Mouse (Mus musculus): ENCODE results near the gene Mex3b. TPM values are rescaled to one million over a fixed set of nuclear protein-coding genes. Genes with fewer than 3 reads are reported as not detected.

Gene Mex3b
- polyA plus RNA-seq, 1 experiment from 2014 or later: 25.0 TPM

- H3K27me3 ChIP-seq (ENCODE audit: control insufficient read depth, insufficient read depth, low read depth, low read length): no peaks in the 10 kb centered on the region
- peaks cover 4% of the 10 kb centered on the region; the same call in 1 of the 2 replicates for H3K36me3 ChIP-seq (ENCODE audit: control insufficient read depth, insufficient read depth, low read length)
- peak overlapping the region; percentile 95 for H3K9ac ChIP-seq (ENCODE audit: low read depth, low read length)
- H3K4me2 ChIP-seq (ENCODE audit: low read length): peak overlapping the region; percentile 67
- H3K4me1 ChIP-seq (ENCODE audit: control insufficient read depth, insufficient read depth, low read length): peaks cover 19% of the 10 kb centered on the region
- peak overlapping the region; percentile 62 for H3K4me3 ChIP-seq (ENCODE audit: low read depth, low read length)
- ATAC-seq: no peak
- 17% methylated on average over 8 of the region's 8 CpGs for WGBS
- H3K27ac ChIP-seq (ENCODE audit: low read length): peak overlapping the region; percentile 99
- H3K9me3 ChIP-seq (replicated peaks; ENCODE audit: control insufficient read depth, low read length, poor library complexity, severe bottlenecking): no peaks in the 10 kb centered on the region
Observed at GRCm38 (mm10) chr7:82864260-82864990, 2.7 kb upstream of the Mex3b start.

DNA sequence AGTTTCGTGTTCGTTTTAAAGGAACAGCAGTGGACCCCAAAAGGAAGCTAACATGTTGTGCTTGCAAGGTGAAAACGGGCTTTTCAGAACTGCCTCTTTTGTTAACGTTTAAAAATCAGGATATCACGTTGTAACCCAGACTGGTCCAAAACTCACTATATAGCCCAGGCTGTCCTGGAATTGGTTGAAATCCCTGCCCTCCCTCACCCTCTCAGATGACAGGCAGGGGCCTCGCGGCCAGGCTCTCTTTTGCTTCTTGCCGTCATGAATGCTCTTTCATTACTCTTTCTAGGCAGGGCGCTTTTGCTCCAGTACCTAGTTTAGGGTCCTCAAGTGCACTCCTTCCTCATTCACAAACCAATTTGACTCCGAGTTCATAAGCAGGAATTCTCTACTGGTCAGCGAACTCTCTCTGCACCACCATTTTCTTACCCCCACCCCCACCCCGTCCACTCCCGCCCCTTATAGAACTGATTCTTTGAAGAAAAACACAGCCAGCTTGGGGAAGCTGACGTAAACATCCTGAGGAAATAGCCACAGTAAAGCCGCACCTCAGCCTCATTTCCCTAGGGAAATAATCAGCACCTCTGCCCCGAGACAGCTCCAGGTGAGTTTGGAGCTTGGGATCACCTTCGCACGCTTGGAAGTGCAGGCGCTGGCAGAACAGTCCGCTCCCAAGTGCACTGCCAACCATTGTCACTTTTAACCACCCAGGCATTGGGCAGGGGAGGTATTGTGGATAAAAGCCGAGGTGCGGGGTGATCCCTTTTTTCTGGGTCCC, 2.0 kb upstream of the Mex3b start:
- H3K4me3 ChIP-seq (ENCODE audit: low read depth, low read length): peak overlapping the region; percentile 62
- no peaks in the 10 kb centered on the region for H3K27me3 ChIP-seq (ENCODE audit: control insufficient read depth, insufficient read depth, low read depth, low read length)
- no peak for ATAC-seq
- no peaks in the 10 kb centered on the region for H3K9me3 ChIP-seq (replicated peaks; ENCODE audit: control insufficient read depth, low read length, poor library complexity, severe bottlenecking)
- WGBS: 1% methylated on average over 22 of the region's 22 CpGs
- peaks cover 19% of the 10 kb centered on the region for H3K4me1 ChIP-seq (ENCODE audit: control insufficient read depth, insufficient read depth, low read length)
- peak overlapping the region; percentile 95 for H3K9ac ChIP-seq (ENCODE audit: low read depth, low read length)
- H3K27ac ChIP-seq (ENCODE audit: low read length): peak overlapping the region; percentile 99
- peaks cover 11% of the 10 kb centered on the region; the same call in 1 of the 2 replicates for H3K36me3 ChIP-seq (ENCODE audit: control insufficient read depth, insufficient read depth, low read length)
- H3K4me2 ChIP-seq (ENCODE audit: low read length): peak overlapping the region; percentile 67

DNA sequence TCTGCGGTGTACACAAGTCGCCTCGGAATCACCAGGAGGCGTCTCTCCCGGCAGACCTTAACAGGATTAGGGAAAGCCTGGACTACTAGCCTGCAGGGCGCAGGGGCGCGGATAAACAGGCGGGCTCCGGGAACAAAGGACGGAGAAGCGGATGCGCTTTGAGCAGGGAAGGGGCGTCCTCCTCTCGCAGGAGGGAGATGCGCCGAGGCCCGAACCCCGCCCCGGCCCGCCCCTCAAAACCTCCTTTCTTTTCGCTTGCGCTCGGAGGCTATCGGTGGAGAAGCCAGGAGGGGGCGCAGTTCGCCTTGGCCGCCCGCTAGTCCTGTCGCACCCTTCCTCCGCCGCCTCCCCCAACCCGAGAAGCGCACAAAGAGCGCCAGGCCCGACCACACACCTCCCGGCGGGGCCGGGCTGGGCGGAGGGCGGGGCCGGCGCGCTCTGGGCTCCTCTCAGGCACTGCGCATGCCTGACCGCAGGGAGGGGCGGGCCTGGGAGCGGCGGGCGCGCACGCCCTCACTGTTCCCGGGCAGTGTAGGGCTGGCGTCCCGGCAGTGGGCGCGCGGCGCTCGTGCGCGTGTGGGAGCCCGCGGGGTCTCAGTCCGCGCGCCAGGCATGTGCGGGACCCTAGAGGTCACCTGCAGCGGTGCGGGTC, 1.2 kb upstream of the Mex3b start:
- Histone ChIP-seq H3K4me3 (ENCODE audit: low read depth, low read length) (peak overlapping the region; percentile 62), H3K27me3 (ENCODE audit: control insufficient read depth, insufficient read depth, low read depth, low read length) (no peaks in the 10 kb centered on the region), H3K27ac (ENCODE audit: low read length) (peak overlapping the region; percentile 99), H3K4me2 (ENCODE audit: low read length) (peak overlapping the region; percentile 67), H3K9ac (ENCODE audit: low read depth, low read length) (peak overlapping the region; percentile 95), H3K36me3 (ENCODE audit: control insufficient read depth, insufficient read depth, low read length) (peaks cover 11% of the 10 kb centered on the region; the same call in 1 of the 2 replicates), H3K4me1 (ENCODE audit: control insufficient read depth, insufficient read depth, low read length) (peaks cover 19% of the 10 kb centered on the region), H3K9me3 (replicated peaks; ENCODE audit: control insufficient read depth, low read length, poor library complexity, severe bottlenecking) (no peaks in the 10 kb centered on the region)
- WGBS: under 1% methylated on average over 57 of the region's 70 CpGs
- peak; percentile 92 for ATAC-seq

- no peaks in the 10 kb centered on the region for H3K9me3 ChIP-seq (replicated peaks; ENCODE audit: control insufficient read depth, low read length, poor library complexity, severe bottlenecking)
- H3K27me3 ChIP-seq (ENCODE audit: control insufficient read depth, insufficient read depth, low read depth, low read length): no peaks in the 10 kb centered on the region
- ATAC-seq: peak; percentile 88
- peak overlapping the region; percentile 95 for H3K9ac ChIP-seq (ENCODE audit: low read depth, low read length)
- peaks cover 19% of the 10 kb centered on the region for H3K4me1 ChIP-seq (ENCODE audit: control insufficient read depth, insufficient read depth, low read length)
- peak overlapping the region; percentile 99 for H3K27ac ChIP-seq (ENCODE audit: low read length)
- H3K36me3 ChIP-seq (ENCODE audit: control insufficient read depth, insufficient read depth, low read length): peaks cover 11% of the 10 kb centered on the region; the same call in 1 of the 2 replicates
- peak overlapping the region; percentile 67 for H3K4me2 ChIP-seq (ENCODE audit: low read length)
- peak overlapping the region; percentile 62 for H3K4me3 ChIP-seq (ENCODE audit: low read depth, low read length)
- under 1% methylated on average over 64 of the region's 68 CpGs for WGBS
Observed at GRCm38 (mm10) chr7:82866486-82867270, 455 bp upstream of the Mex3b start.

DNA sequence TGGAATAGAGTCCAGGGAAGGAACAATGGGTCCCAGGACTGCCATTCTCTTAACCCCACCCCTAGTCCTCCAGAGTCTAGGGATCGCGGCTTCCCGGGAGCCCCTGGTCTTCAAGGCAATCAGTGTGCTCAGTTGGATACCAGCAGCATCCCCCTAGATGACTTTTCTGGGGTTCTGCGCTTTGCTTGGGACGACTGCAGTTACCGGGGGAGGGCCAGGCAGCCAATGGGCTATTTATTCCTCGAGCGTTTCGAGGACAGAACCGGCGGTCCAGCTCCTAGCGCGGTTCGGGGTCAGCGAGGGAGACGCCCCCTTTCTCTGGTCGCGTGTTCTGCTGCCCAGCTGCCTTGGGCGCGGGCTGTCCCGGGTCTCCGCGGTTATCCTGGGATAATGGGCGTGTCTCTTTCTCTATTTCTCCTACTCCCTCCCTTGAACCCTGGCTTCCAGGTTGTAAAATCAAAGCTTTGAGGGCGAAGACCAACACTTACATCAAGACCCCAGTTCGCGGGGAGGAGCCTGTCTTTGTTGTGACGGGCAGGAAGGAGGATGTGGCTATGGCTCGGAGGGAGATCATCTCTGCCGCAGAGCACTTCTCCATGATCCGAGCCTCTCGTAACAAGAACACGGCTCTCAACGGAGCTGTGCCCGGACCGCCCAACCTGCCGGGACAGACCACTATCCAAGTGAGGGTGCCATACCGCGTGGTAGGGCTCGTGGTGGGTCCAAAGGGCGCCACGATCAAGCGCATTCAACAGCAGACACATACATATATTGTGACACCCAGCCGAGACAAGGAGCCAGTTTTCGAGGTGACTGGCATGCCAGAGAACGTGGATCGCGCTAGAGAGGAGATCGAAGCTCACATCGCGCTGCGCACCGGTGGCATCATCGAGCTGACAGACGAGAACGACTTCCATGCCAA, 1.4 kb downstream of the Mex3b start:
- Histone ChIP-seq H3K9me3 (replicated peaks; ENCODE audit: control insufficient read depth, low read length, poor library complexity, severe bottlenecking) (no peaks in the 10 kb centered on the region), H3K4me2 (ENCODE audit: low read length) (peak overlapping the region; percentile 89), H3K27ac (ENCODE audit: low read length) (peak overlapping the region; percentile 99), H3K36me3 (ENCODE audit: control insufficient read depth, insufficient read depth, low read length) (peaks cover 11% of the 10 kb centered on the region; the same call in 1 of the 2 replicates), H3K4me1 (ENCODE audit: control insufficient read depth, insufficient read depth, low read length) (peaks cover 29% of the 10 kb centered on the region), H3K4me3 (ENCODE audit: low read depth, low read length) (peak overlapping the region; percentile 62), H3K9ac (ENCODE audit: low read depth, low read length) (peak overlapping the region; percentile 95), H3K27me3 (ENCODE audit: control insufficient read depth, insufficient read depth, low read depth, low read length) (no peaks in the 10 kb centered on the region)
- under 1% methylated on average over 56 of the region's 56 CpGs for WGBS
- no peak for ATAC-seq

DNA sequence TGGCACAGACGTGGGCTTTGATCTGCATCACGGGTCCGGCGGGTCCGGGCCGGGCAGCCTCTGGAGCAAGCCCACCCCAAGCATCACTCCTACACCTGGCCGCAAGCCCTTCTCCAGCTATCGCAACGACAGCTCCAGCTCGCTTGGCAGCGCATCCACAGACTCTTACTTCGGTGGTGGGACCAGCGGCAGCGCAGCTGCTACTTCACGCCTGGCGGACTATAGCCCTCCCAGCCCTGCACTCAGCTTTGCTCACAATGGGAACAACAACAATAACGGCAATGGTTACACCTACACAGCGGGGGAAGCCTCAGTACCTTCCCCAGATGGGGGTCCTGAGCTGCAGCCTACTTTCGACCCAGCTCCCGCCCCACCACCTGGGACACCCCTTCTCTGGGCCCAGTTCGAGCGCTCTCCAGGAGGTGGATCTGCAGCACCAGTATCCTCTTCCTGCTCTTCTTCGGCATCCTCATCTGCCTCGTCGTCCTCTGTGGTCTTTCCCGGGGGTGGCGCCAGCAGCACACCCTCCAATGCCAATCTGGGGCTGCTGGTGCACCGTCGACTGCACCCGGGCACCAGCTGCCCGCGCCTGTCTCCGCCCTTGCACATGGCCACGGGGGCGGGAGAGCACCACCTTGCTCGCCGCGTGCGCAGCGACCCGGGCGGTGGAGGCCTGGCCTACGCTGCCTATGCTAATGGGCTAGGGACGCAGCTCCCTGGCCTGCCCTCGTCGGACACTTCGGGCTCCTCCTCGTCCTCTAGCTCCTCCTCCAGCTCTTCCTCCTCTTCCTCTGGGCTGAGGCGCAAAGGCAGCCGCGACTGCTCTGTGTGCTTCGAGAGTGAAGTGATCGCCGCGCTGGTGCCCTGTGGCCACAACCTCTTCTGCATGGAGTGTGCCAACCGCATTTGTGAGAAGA, 2.4 kb downstream of the Mex3b start:
- 3% methylated on average over 56 of the region's 56 CpGs for WGBS
- H3K9me3 ChIP-seq (replicated peaks; ENCODE audit: control insufficient read depth, low read length, poor library complexity, severe bottlenecking): no peaks in the 10 kb centered on the region

DNA sequence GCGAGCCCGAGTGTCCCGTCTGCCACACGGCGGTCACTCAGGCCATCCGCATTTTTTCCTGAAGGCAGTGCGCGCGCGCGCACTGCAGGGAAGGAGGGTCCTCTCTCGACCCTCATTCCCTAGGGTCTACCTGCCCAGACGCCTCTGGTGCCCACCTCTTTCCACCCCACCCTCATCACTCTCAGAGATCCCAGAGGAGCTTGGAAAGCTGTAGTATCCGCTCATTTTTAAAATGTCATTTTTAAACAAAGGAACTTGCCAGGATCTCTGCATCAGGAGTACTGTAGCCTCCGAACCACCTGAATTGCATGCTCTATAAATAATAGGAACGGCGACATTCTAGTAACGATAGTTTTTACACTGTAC, 3.0 kb downstream of the Mex3b start:
- WGBS: 5% methylated on average over 18 of the region's 18 CpGs
- ATAC-seq: no peak
- Histone ChIP-seq H3K27me3 (ENCODE audit: control insufficient read depth, insufficient read depth, low read depth, low read length) (no peaks in the 10 kb centered on the region), H3K9me3 (replicated peaks; ENCODE audit: control insufficient read depth, low read length, poor library complexity, severe bottlenecking) (no peaks in the 10 kb centered on the region), H3K9ac (ENCODE audit: low read depth, low read length) (peak overlapping the region; percentile 95), H3K4me3 (ENCODE audit: low read depth, low read length) (peak overlapping the region; percentile 62), H3K4me1 (ENCODE audit: control insufficient read depth, insufficient read depth, low read length) (peaks cover 18% of the 10 kb centered on the region), H3K27ac (ENCODE audit: low read length) (peak overlapping the region; percentile 99), H3K36me3 (ENCODE audit: control insufficient read depth, insufficient read depth, low read length) (peaks cover 11% of the 10 kb centered on the region; the same call in 1 of the 2 replicates), H3K4me2 (ENCODE audit: low read length) (peak overlapping the region; percentile 89)

More for the DNA sequence above, 2.4 kb downstream of the Mex3b start:
- ATAC-seq: no peak
- H3K4me1 ChIP-seq (ENCODE audit: control insufficient read depth, insufficient read depth, low read length): peaks cover 25% of the 10 kb centered on the region
- H3K27me3 ChIP-seq (ENCODE audit: control insufficient read depth, insufficient read depth, low read depth, low read length): no peaks in the 10 kb centered on the region
- H3K9ac ChIP-seq (ENCODE audit: low read depth, low read length): peak overlapping the region; percentile 95
- peaks cover 11% of the 10 kb centered on the region; the same call in 1 of the 2 replicates for H3K36me3 ChIP-seq (ENCODE audit: control insufficient read depth, insufficient read depth, low read length)
- peak overlapping the region; percentile 62 for H3K4me3 ChIP-seq (ENCODE audit: low read depth, low read length)
- H3K4me2 ChIP-seq (ENCODE audit: low read length): peak overlapping the region; percentile 89
- peak overlapping the region; percentile 99 for H3K27ac ChIP-seq (ENCODE audit: low read length)

Measured in midbrain, embryonic 16.5 days (tissue).